Mouse (Mus musculus) ES-E14 (cell line): ENCODE data around the gene Tmem132a. TPM values are rescaled to one million over a fixed set of nuclear protein-coding genes. Genes with fewer than 3 reads are reported as not detected.

Source experiments
- DNase-seq: peaks from one replicate; pipeline ENCODE4 v3.0.0-alpha.2; 2013; ENCODE audit warnings: low read depth, low spot score
- H3K27ac ChIP-seq: 2 replicates; pipeline ENCODE4 v1.5.1; 2012; ENCODE audit warnings: low read depth, mild to moderate bottlenecking, low read length, moderate library complexity, mixed read lengths; ENCODE audit not compliant: poor library complexity, insufficient read depth, severe bottlenecking
- H3K36me3 ChIP-seq: 2 replicates; pipeline ENCODE4 v1.6.1; 2012; ENCODE audit warnings: mild to moderate bottlenecking, low read length, moderate library complexity, mixed read lengths; ENCODE audit not compliant: control insufficient read depth, poor library complexity, insufficient read depth, severe bottlenecking
- H3K4me1 ChIP-seq, 2 experiments: fragments of 150-350 bp in 1 of 2; sonication (generic) in 1 of 2; 2 replicates each; pipeline ENCODE4 v1.6.1; 2012; ENCODE audit warnings: low read length in 2 of 2, mild to moderate bottlenecking in 1 of 2, mixed read lengths in 1 of 2; ENCODE audit not compliant: control insufficient read depth in 2 of 2, insufficient read depth in 2 of 2, poor library complexity in 1 of 2
- H3K4me3 ChIP-seq, 2 experiments: fragments of 150-350 bp in 1 of 2; sonication (generic) in 1 of 2; 2 replicates each; pipeline ENCODE4 v1.5.1; 2012; ENCODE audit warnings: low read length in 2 of 2, low read depth in 1 of 2, mild to moderate bottlenecking in 1 of 2, mixed read lengths in 1 of 2; ENCODE audit not compliant: insufficient read depth in 1 of 2, poor library complexity in 1 of 2, severe bottlenecking in 1 of 2
- H3K9ac ChIP-seq: 2 replicates; pipeline ENCODE4 v1.6.1; 2012; ENCODE audit warnings: low read depth, mild to moderate bottlenecking, low read length, mixed read lengths; ENCODE audit not compliant: poor library complexity, insufficient read depth, severe bottlenecking
- H3K9me3 ChIP-seq: fragments of 150-350 bp; sonication (generic); 2 replicates; pipeline ENCODE4 v1.6.1; 2012; ENCODE audit warnings: low read depth, mild to moderate bottlenecking, low read length; ENCODE audit not compliant: control insufficient read depth, insufficient read depth
- CHD2 ChIP-seq: IDR thresholded peaks from 2 replicates; pipeline ENCODE4 v1.6.1; 2014; ENCODE audit warnings: mild to moderate bottlenecking, low read depth, low read length, inconsistent platforms
- HCFC1 ChIP-seq: IDR thresholded peaks from 2 replicates; pipeline ENCODE4 v1.6.1; 2012; ENCODE audit warnings: low read length, inconsistent platforms, borderline replicate concordance; ENCODE audit not compliant: insufficient read depth
- MAFK ChIP-seq: IDR thresholded peaks from 2 replicates; pipeline ENCODE4 v1.6.1; 2014; ENCODE audit warnings: mild to moderate bottlenecking, low read depth, low read length, inconsistent platforms; ENCODE audit not compliant: insufficient read depth
- ZC3H11A ChIP-seq: IDR thresholded peaks from 2 replicates; pipeline ENCODE4 v1.6.1; 2012; ENCODE audit warnings: low read depth, mild to moderate bottlenecking, inconsistent platforms, low read length, borderline replicate concordance
- ZNF384 ChIP-seq: IDR thresholded peaks from 2 replicates; pipeline ENCODE4 v1.6.1; 2012; ENCODE audit warnings: low read depth, low read length, inconsistent platforms
- in situ Hi-C, 2 experiments: fragments of 600-800 bp; cut with MboI; formaldehyde crosslinking; loops; one replicate each; pipeline ENCODE4 v1.15.1; 2025; ENCODE audit warnings: low sequenced_read_pairs in 2 of 2, inconsistent platforms in 1 of 2; ENCODE audit not compliant: unreplicated experiment in 2 of 2
- total RNA-seq: library from RNA; depleted of rRNA; stranded (reverse); fragments of 300-350 nt; gene quantifications from 2 replicates; pipeline ENCODE4 v1.2.3, GENCODE M21; 2012

Gene Tmem132a
- total RNA-seq, 1 experiment = 41.4 TPM

- H3K4me3 ChIP-seq = no peak overlapping the region
- no peak for DNase-seq
- no peak overlapping the region for H3K9ac ChIP-seq
- TF ChIP-seq ZC3H11A (no peak), ZNF384 (no peak), MAFK (no peak), CHD2 (no peak), HCFC1 (no peak)
- H3K36me3 ChIP-seq = no peaks in the 10 kb centered on the region
- no peaks in the 10 kb centered on the region for H3K9me3 ChIP-seq
- H3K4me1 ChIP-seq = peaks cover 4 to 8% of the 10 kb centered on the region in 2 experiments; a peak in 3 of 4 replicates
- in situ Hi-C loops = no loop called here
- H3K27ac ChIP-seq = no peak overlapping the region
Measured at GRCm38 (mm10) chr19:10832030-10832429, 37.7 kb downstream of the Tmem132a start.

- Histone ChIP-seq H3K36me3 (no peaks in the 10 kb centered on the region), H3K9ac (no peak overlapping the region), H3K27ac (no peak overlapping the region), H3K4me1 (peaks cover 4 to 8% of the 10 kb centered on the region in 2 experiments; a peak in 3 of 4 replicates), H3K9me3 (no peaks in the 10 kb centered on the region), H3K4me3 (no peak overlapping the region)
- in situ Hi-C loops = no loop called here
- no peak for TF ChIP-seq CHD2
- peak; percentile 33; the same call in 1 of the 2 replicates for TF ChIP-seq HCFC1
- peak; percentile 75; the same call in 1 of the 2 replicates for TF ChIP-seq ZC3H11A
- TF ChIP-seq MAFK = no peak
- no peak for TF ChIP-seq ZNF384
- DNase-seq = peak; percentile 93
Measured at GRCm38 (mm10) chr19:10831424-10831823, 38.3 kb downstream of the Tmem132a start.

- in situ Hi-C loops = no loop called here
- no peak within 1 kb of the TSS for H3K9ac ChIP-seq
- H3K36me3 ChIP-seq = no peaks in the 10 kb centered on the region
- H3K4me3 ChIP-seq = no peak within 1 kb of the TSS
- H3K27ac ChIP-seq = no peak within 1 kb of the TSS
- no peak for DNase-seq
- no peak for TF ChIP-seq MAFK
- TF ChIP-seq HCFC1 = no peak
- TF ChIP-seq ZC3H11A = no peak
- no peak for TF ChIP-seq CHD2
- no peak for TF ChIP-seq ZNF384
- H3K4me1 ChIP-seq = peaks cover 2% of the 10 kb centered on the region in 2 experiments; a peak in 1 of 4 replicates
- H3K9me3 ChIP-seq = no peaks in the 10 kb centered on the region
Measured at GRCm38 (mm10) chr19:10829436-10830175, 40.1 kb downstream of the Tmem132a start, which contains the start of gene Cd6. Gene Cd6, minus strand, starts transcription at chr19:10830058.

- H3K4me1 ChIP-seq = peaks cover under 1 to 2% of the 10 kb centered on the region in 2 experiments; a peak in 1 of 4 replicates
- H3K9ac ChIP-seq = no peak overlapping the region
- DNase-seq = no peak
- H3K4me3 ChIP-seq = no peak overlapping the region
- TF ChIP-seq HCFC1 = no peak
- in situ Hi-C loops = no loop called here
- no peaks in the 10 kb centered on the region for H3K36me3 ChIP-seq
- H3K9me3 ChIP-seq = no peaks in the 10 kb centered on the region
- no peak overlapping the region for H3K27ac ChIP-seq
Measured at GRCm38 (mm10) chr19:10828321-10828720, 41.4 kb downstream of the Tmem132a start.
